Mouse (Mus musculus) embryonic fibroblast, embryonic 13.5 days (primary cell): ENCODE measurements at regions not wholly inside any gene's neighbourhood (a gene's known extent, or its start where the extent isn't known, plus 50 kb on each side); places are given as distances from the start of the nearest gene placed in this dataset.

Experiments
- CTCF ChIP-seq: IDR thresholded peaks from 2 replicates; pipeline ENCODE4 v1.5.1; 2011; ENCODE audit warnings: mild to moderate bottlenecking, control low read depth, low read length, moderate library complexity, borderline replicate concordance; ENCODE audit not compliant: insufficient read depth
- POLR2A ChIP-seq: IDR thresholded peaks from 2 replicates; pipeline ENCODE4 v1.6.1; 2011; ENCODE audit warnings: low read depth, mild to moderate bottlenecking, control low read depth, low read length, moderate library complexity

DNA sequence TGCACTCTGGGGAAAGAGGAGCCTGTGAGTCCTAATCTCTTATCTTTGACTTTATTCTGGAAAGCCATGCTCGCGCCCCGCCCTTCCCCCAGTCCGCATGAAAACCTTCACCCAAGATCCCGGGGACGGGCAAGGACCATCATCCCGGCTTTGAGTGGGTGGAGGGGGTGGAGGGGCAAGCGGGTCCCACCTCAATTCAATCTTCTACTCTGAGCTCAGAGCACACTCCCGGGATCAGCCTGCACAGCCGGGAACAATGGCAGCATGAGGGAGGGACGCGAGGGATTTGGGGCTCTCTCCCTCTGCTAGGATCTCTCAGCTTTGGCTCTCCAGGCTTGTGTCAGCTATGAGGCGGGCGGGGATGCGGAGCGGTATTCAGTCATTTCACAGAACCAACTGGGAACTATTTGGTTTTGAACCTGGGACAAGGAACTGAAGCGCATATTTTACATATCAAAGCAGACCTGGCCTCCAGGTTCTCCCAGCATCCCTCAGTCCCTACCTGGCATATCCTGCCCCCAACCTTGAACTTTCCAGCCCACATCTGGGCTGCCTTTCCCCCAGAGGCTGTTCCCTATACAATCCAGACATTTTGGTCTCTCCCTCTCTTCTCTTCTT, 537.2 kb downstream of the Med13l start:
- TF ChIP-seq POLR2A (no peak), CTCF (no peak)
